Mouse (Mus musculus) retina, postnatal 1 day (tissue): ENCODE measurements around the gene Ndufa13.

Source experiments
- DNase-seq: peaks from one replicate; pipeline ENCODE4 v3.0.0-alpha.2; 2012

The Ndufa13 gene

GRCm38 (mm10) chr8:69906260-69906659 lies 3.9 kb upstream of the Ndufa13 start:
- DNase-seq, result no peak

- DNase-seq, result no peak
Observed at GRCm38 (mm10) chr8:69904096-69904495, 1.7 kb upstream of the Ndufa13 start.

- peak; percentile 100 for DNase-seq
Observed at GRCm38 (mm10) chr8:69903063-69903542, 745 bp upstream of the Ndufa13 start.

GRCm38 (mm10) chr8:69901484-69902162 lies 735 bp downstream of the Ndufa13 start:
- DNase-seq, result peak; percentile 98

- no peak for DNase-seq
Observed at GRCm38 (mm10) chr8:69900895-69901451, 1.4 kb downstream of the Ndufa13 start.

GRCm38 (mm10) chr8:69899876-69900275 lies 2.5 kb downstream of the Ndufa13 start:
- no peak for DNase-seq

- no peak for DNase-seq
Observed at GRCm38 (mm10) chr8:69897857-69898256, 4.5 kb downstream of the Ndufa13 start.

GRCm38 (mm10) chr8:69895772-69896451 lies 6.4 kb downstream of the Ndufa13 start:
- no peak for DNase-seq

GRCm38 (mm10) chr8:69894836-69895332 lies 7.5 kb downstream of the Ndufa13 start:
- DNase-seq, result no peak

GRCm38 (mm10) chr8:69893863-69894262 lies 8.5 kb downstream of the Ndufa13 start:
- peak; percentile 78 for DNase-seq

- peak; percentile 65 for DNase-seq
Observed at GRCm38 (mm10) chr8:69890813-69891241, 11.5 kb downstream of the Ndufa13 start.

- peak; percentile 46 for DNase-seq
Observed at GRCm38 (mm10) chr8:69888902-69889301, 13.5 kb downstream of the Ndufa13 start.

- DNase-seq, result no peak
Observed at GRCm38 (mm10) chr8:69888244-69888866, 14.0 kb downstream of the Ndufa13 start.

GRCm38 (mm10) chr8:69887289-69888243 lies 14.8 kb downstream of the Ndufa13 start, which contains the start of gene Cilp2:
TSS of gene Cilp2 (minus strand) at chr8:69887687.
- peak; percentile 48 for DNase-seq

GRCm38 (mm10) chr8:69884141-69884540 lies 18.2 kb downstream of the Ndufa13 start:
- no peak for DNase-seq

- DNase-seq, result no peak
Observed at GRCm38 (mm10) chr8:69882833-69883600, 19.3 kb downstream of the Ndufa13 start.

- DNase-seq, result peak; percentile 87
Observed at GRCm38 (mm10) chr8:69882021-69882756, 20.2 kb downstream of the Ndufa13 start.

- no peak for DNase-seq
Observed at GRCm38 (mm10) chr8:69881261-69881865, 21.0 kb downstream of the Ndufa13 start.

GRCm38 (mm10) chr8:69880841-69881240 lies 21.5 kb downstream of the Ndufa13 start:
- DNase-seq, result no peak

- DNase-seq, result no peak
Observed at GRCm38 (mm10) chr8:69879678-69880077, 22.7 kb downstream of the Ndufa13 start.
